Mouse (Mus musculus) E14TG2a.4 (cell line): ENCODE data around the gene Lrrc15.

Source experiments
- CTCF ChIP-seq: conservative IDR thresholded peaks from 2 replicates; pipeline ENCODE4 v1.5.1; 2014; ENCODE audit warnings: low read length
- NANOG ChIP-seq: IDR thresholded peaks from 2 replicates; pipeline ENCODE4 v1.6.1; 2014; ENCODE audit warnings: borderline replicate concordance, low read length, mixed read lengths

- TF ChIP-seq CTCF (no peak), NANOG (no peak)
These were observed 10.0 kb downstream of the Lrrc15 start for GRCm38 (mm10) chr16:30273065-30273464.
